Mouse (Mus musculus): Measurements from ENCODE around the gene Nek7.

DNA sequence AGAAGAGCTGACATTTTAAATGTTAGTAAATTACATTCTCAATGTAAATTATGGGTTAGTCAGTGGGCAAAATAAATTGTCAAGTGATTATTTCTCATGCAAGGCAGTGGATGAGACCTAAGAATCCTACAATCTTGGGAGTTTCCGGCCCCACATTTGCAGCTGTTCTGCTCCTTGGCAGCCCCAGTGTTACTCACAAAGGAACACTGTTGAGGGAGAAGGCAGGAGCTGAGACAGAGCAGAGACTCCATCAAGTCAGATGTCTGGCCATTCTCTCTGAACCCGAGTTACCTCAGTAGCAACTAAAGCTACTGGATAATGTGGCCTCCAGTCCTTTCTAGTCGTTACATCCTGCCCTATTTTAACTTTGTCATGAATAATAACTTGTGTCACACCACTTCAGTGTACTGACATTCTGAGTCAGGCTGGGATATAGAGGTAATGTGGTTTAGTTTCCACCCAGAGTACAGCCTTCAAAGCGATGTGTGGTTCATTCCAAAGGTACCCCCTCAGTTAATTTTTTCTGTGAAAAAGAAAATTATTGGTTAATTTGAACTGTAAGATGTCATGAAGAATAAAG is 23.7 kb downstream of the Nek7 start:
- TF ChIP-seq EP300 (IDR thresholded peaks at IDR 0.05; ENCODE audit: insufficient read depth, low read depth, low read length), result no peak
- no peak for TF ChIP-seq POLR2A (IDR thresholded peaks at IDR 0.05; ENCODE audit: insufficient read depth, low read depth, low read length)
- no peak for TF ChIP-seq CTCF (IDR thresholded peaks at IDR 0.05)

All from heart, adult 2 months (tissue).